Mouse (Mus musculus) liver, embryonic 12.5 days (tissue): Measurements from ENCODE around the gene Kcnq1. TPM values are rescaled to one million over a fixed set of nuclear protein-coding genes. Genes with fewer than 3 reads are reported as not detected.
A peak's percentile ranks its signal among the peaks of the same experiment; 100 is the strongest.

Experiments used
- ATAC-seq: fragments of 200-750 bp; cut with Nextera tagmentation; 2 replicates; pipeline ENCODE4 v1.8.0; 2017; ENCODE audit warnings: moderate number of reproducible peaks, mild to moderate bottlenecking, moderate library complexity
- H3K27ac ChIP-seq: fragments of 300-500 bp; sonication (generic); 2 replicates; pipeline ENCODE4 v1.5.1; 2016; ENCODE audit warnings: mild to moderate bottlenecking
- H3K27me3 ChIP-seq: fragments of 300-500 bp; sonication (generic); replicated peaks from 2 replicates; pipeline ENCODE4 v1.6.1; 2016; ENCODE audit warnings: mild to moderate bottlenecking, moderate library complexity
- H3K36me3 ChIP-seq: fragments of 300-500 bp; sonication (generic); 2 replicates; pipeline ENCODE4 v1.6.1; 2016; ENCODE audit warnings: mild to moderate bottlenecking, moderate library complexity
- H3K4me1 ChIP-seq: fragments of 300-500 bp; sonication (generic); 2 replicates; pipeline ENCODE4 v1.6.1; 2016
- H3K4me2 ChIP-seq: fragments of 300-500 bp; sonication (generic); 2 replicates; pipeline ENCODE4 v1.6.1; 2016; ENCODE audit warnings: mild to moderate bottlenecking, moderate library complexity
- H3K4me3 ChIP-seq: fragments of 300-500 bp; sonication (generic); 2 replicates; pipeline ENCODE4 v1.5.1; 2016; ENCODE audit warnings: mild to moderate bottlenecking, moderate library complexity
- H3K9ac ChIP-seq: fragments of 300-500 bp; sonication (generic); 2 replicates; pipeline ENCODE4 v1.6.1; 2016; ENCODE audit warnings: mild to moderate bottlenecking, moderate library complexity
- H3K9me3 ChIP-seq: fragments of 300-500 bp; sonication (generic); replicated peaks from 2 replicates; pipeline ENCODE4 v1.6.1; 2016; ENCODE audit warnings: mild to moderate bottlenecking, moderate library complexity
- WGBS: fragments of 180-500 bp; shearing (Covaris S2); methylation state at CpG from one replicate; pipeline ENCODE4 v1.1.7; 2016; ENCODE audit not compliant: insufficient replicate concordance; 5-methylcytosine and 5-hydroxymethylcytosine counted together
- polyA plus RNA-seq: library from polyadenylated mRNA; unstranded; fragments of >200 nt; fragmentation: Nextera tagmentation; extraction: Ambion mirVana; gene quantifications from 2 replicates; pipeline ENCODE4 v1.2.1, GENCODE M21; 2016

Gene Kcnq1
- polyA plus RNA-seq, 1 experiment from 2014 or later, result 0.21 TPM

DNA sequence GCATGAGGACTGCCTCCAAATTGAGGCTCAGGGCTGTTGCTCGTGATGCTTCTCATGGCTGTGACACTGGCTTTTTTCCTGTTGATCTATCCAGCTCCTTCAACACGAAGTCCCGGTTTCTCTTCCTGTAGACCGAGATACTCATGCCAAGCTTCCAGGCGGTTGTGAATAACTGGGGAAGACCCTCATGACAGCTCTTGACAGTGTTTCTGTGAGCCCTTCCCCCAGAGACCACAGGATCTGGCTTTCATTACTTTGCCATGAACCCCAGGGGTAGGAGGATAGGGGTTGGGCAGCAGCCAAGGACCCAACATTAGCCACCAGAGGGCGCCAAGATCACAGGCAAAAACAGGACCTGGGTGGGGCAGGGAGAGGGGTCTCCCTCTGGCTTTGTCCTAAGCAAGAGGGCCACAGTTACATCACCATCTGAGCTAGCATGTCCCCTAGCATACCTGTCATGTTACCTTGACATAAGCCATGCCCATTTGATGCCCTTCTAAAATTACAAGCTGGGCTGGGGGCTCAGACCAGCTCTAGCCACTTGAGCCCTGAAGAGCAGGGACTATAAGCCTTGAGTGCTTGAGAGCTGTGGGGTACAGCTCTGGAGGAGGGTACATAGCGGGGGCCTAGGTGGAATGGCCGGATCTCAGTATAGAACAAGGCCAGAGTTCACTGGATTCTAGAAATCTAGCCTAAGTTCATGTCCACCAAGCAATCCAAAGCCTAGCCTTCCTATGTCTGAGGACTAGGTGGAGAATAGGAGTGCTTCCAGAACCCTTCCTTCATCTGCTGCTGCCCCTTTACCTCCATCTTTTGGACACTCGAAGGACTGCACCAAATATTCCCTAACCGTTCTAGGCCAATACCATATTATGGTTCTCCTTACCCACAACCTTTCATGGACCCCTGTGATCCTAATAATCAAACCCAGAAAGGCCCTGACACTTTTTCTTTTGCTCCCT, 11.3 kb upstream of the Kcnq1 start, which contains the start of gene Trpm5:
TSS of gene Trpm5 (minus strand) at position 51 of the 962 bp plus-strand sequence.
- no peak for ATAC-seq
- Histone ChIP-seq H3K27ac (no peak within 1 kb of the TSS), H3K4me2 (no peak within 1 kb of the TSS), H3K4me1 (no peaks in the 10 kb centered on the region), H3K9me3 (no peaks in the 10 kb centered on the region), H3K27me3 (peaks cover 60% of the 10 kb centered on the region), H3K9ac (no peak within 1 kb of the TSS), H3K4me3 (no peak within 1 kb of the TSS), H3K36me3 (no peaks in the 10 kb centered on the region)
- WGBS, result 41% methylated on average over 10 of the region's 10 CpGs

DNA sequence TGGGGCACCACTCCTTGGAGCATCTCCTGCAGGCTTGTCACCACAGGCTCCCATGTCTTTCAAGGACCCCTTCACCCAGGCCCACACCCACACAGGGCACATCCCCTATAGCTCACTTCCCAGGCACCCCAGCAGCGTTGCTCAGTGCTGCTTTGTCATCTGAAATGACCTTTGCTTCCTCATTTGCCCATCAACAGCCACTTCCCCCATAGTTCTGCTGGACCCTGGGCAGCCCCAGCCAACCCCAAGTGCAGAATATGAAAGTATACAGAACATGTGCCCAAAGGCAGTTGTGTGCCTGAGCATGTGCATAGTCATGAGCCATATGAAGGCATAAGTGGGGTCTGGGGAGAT, 10.6 kb upstream of the Kcnq1 start:
- 33% methylated on average over 1 of the region's 1 CpGs for WGBS
- no peak overlapping the region for H3K4me2 ChIP-seq
- no peak for ATAC-seq
- H3K27ac ChIP-seq, result no peak overlapping the region
- H3K4me3 ChIP-seq, result no peak overlapping the region
- no peaks in the 10 kb centered on the region for H3K9me3 ChIP-seq
- no peak overlapping the region for H3K9ac ChIP-seq
- no peaks in the 10 kb centered on the region for H3K4me1 ChIP-seq
- peaks cover 61% of the 10 kb centered on the region for H3K27me3 ChIP-seq
- no peaks in the 10 kb centered on the region for H3K36me3 ChIP-seq

DNA sequence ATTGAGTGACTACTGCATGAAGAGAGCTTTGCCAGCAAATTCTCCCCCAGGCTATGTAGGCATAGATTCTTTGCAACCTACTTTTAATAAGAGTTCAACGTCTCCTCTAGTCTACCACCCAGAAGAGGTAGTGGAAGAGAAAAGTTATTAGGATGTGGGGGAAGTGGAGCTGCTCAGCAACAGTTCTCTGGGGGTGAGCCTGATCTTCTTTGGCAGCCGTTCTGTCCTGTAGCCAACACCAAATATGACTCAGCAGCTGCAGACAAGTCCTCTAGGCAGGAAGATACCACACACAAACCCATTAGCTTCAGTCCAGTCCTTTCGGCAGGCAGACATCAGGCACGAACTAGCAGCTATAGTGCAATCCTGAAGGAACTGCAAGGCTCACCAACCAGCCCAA, 5.4 kb upstream of the Kcnq1 start:
- H3K36me3 ChIP-seq, result no peaks in the 10 kb centered on the region
- no peaks in the 10 kb centered on the region for H3K9me3 ChIP-seq
- ATAC-seq, result no peak
- H3K4me3 ChIP-seq, result no peak overlapping the region
- H3K27ac ChIP-seq, result no peak overlapping the region
- WGBS, result 45% methylated on average over 4 of the region's 4 CpGs
- H3K4me1 ChIP-seq, result no peaks in the 10 kb centered on the region
- peaks cover 85% of the 10 kb centered on the region for H3K27me3 ChIP-seq
- no peak overlapping the region for H3K9ac ChIP-seq
- H3K4me2 ChIP-seq, result no peak overlapping the region

DNA sequence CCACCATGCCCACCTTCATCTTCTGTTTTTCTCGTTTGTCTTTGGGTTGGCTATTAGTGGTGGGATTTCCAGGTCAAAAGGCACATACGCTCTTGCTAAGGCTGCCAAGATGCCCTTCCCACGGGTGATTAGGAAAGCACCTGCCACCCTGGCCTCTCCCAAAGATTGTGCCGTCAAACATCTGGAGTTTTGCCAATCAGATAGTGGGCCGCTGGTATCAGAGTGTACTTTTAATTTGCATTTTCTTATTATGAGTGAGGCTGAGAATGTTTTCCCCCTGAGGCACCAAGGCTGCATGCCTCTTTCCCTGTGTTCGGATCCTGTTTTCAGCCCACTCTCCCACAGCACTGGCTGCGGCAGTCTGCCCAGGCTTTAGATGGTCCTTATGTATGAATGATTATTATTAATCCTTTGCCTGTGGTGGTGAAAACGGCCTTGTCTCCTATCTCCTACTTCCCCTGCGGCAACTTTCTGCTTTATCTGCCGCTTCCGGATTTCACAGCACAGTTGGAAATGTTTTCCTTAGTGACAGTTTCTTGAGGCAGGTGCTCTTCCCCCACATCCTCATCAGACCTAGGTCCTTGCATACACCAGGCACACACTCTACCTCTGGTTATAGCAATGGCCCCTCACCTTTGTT, 784 bp upstream of the Kcnq1 start:
- no peak overlapping the region for H3K4me2 ChIP-seq
- H3K4me3 ChIP-seq, result no peak overlapping the region
- peaks cover 10% of the 10 kb centered on the region for H3K4me1 ChIP-seq
- no peaks in the 10 kb centered on the region for H3K36me3 ChIP-seq
- 44% methylated on average over 11 of the region's 11 CpGs for WGBS
- no peak overlapping the region for H3K9ac ChIP-seq
- no peaks in the 10 kb centered on the region for H3K9me3 ChIP-seq
- no peak for ATAC-seq
- H3K27me3 ChIP-seq, result peaks cover 95% of the 10 kb centered on the region
- no peak overlapping the region for H3K27ac ChIP-seq

DNA sequence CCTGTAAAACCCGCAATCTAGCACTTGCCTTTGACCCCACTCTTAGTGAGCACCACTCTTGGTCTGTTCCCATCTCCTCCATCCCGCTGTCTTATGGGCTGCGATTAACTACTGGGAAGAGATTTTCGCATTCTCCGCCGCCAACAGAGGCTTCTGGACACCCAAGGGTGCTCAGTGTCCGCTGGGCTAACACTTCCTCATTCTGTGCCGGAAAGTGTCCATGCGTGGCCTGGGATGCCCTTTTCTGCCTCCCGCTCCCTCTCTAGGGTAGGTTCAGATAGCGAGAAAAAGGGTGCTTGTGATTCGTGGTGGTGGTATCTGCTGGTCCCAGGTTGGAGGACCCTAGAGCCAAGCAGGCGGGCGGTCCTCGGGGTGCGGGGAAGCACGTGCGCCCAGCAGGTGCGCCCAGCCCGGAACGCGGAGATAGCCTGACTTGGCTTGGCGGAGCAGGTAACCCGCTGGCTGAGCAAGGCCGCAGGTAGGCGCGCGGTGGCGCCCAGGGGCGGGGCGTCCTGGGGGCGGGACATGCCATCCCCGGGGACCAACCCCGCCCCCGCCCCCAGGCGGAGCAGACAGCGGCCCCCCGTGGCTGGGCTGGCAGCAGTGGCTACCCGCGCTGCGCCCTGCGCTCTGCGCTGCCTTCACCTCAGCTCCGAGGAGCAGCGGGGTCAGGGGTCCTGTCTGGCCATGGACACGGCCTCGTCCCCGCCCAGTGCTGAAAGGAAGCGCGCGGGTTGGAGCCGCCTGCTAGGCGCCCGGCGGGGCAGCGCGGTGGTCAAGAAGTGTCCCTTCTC, 707 bp downstream of the Kcnq1 start:
- peak overlapping the region; percentile 65 for H3K4me2 ChIP-seq
- H3K4me3 ChIP-seq, result peak overlapping the region; percentile 44
- WGBS, result 4% methylated on average over 50 of the region's 57 CpGs
- H3K4me1 ChIP-seq, result peaks cover 21% of the 10 kb centered on the region
- H3K36me3 ChIP-seq, result no peaks in the 10 kb centered on the region
- H3K27ac ChIP-seq, result no peak overlapping the region
- no peaks in the 10 kb centered on the region for H3K9me3 ChIP-seq
- H3K9ac ChIP-seq, result no peak overlapping the region
- peaks cover 84% of the 10 kb centered on the region for H3K27me3 ChIP-seq
- peak; percentile 28 for ATAC-seq

DNA sequence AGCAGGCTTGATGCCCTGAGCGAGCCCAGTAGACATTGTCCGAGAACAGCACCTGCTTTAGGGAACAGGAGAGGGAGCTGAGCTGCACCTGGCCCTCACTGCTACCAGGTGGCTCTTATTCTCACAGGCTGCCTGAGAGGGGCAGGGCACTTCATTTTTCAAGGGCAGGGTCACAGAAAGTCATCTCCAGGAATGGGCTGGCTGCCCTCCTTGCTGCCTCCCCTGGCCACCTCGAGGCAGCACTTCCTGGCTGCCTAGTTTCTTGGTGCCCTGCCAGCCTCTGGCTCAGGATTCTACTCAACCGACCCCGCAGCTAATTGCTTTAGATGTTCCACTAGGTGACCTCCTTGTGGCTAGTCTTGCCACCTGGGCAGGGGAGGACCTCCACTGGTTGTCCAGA, 2.0 kb downstream of the Kcnq1 start:
- no peak for ATAC-seq
- Histone ChIP-seq H3K9ac (no peak overlapping the region), H3K4me3 (no peak overlapping the region), H3K36me3 (no peaks in the 10 kb centered on the region), H3K27ac (no peak overlapping the region), H3K4me1 (peaks cover 21% of the 10 kb centered on the region), H3K9me3 (no peaks in the 10 kb centered on the region), H3K27me3 (peaks cover 71% of the 10 kb centered on the region), H3K4me2 (no peak overlapping the region)
- WGBS, result 44% methylated on average over 5 of the region's 5 CpGs

DNA sequence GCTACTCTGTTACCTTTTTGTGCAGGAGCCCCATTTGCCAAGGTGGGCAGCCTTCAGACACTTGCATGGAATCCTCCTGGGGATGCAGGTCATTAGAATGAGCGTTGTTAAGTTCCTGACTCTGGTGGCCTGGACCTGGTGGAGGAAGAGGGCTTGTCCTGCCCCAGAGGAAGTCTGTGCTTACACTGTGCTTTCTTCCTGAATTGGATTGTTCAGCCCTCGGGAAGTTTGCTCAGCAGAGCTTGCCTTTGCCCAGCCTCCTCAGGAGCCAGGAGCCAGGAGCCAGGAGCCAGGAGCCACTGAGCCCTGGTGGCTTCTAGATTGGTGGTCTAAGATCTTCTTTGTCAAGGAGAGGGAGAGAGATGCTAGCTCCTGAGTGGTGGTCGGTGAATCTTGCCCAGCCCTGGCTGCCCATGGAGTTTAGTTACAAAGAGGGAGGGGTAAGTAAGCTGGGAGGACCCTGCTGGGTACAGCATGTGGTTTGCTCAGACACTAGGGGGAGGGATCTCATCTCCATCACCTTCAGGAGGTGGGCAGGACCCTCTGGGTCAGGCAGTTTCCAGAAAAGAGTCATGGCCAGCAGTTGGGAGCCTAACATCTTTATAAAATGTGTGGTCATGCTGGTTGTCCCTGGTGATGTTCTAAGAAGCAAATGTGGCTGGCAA, 3.0 kb downstream of the Kcnq1 start:
- Histone ChIP-seq H3K4me1 (peaks cover 21% of the 10 kb centered on the region), H3K27me3 (peaks cover 64% of the 10 kb centered on the region), H3K36me3 (no peaks in the 10 kb centered on the region), H3K4me3 (no peak overlapping the region), H3K9ac (no peak overlapping the region), H3K9me3 (no peaks in the 10 kb centered on the region), H3K4me2 (no peak overlapping the region), H3K27ac (no peak overlapping the region)
- ATAC-seq, result no peak
- WGBS, result 12% methylated on average over 3 of the region's 3 CpGs

DNA sequence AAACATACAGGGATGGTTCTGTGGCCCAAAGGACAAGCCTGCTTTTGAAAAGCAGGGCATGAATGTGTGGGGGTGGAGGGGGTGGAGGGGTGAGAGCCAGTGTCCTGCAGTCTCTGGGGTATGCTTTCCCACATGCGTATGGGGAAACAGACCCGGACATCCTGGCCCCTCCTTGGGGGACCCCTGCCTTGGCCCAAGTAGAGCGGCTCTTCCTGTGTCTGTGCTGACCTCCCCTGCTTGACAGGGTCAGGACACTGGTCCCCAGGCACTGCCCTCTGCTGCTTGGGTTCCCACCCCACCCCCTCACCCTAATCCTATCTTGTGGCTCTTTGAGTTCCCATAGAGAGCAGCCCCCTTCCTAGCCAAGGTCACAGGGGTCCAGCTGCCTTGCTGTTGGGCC, 3.5 kb downstream of the Kcnq1 start:
- WGBS, result 35% methylated on average over 3 of the region's 3 CpGs
- peaks cover 58% of the 10 kb centered on the region for H3K27me3 ChIP-seq
- H3K4me1 ChIP-seq, result peaks cover 21% of the 10 kb centered on the region

DNA sequence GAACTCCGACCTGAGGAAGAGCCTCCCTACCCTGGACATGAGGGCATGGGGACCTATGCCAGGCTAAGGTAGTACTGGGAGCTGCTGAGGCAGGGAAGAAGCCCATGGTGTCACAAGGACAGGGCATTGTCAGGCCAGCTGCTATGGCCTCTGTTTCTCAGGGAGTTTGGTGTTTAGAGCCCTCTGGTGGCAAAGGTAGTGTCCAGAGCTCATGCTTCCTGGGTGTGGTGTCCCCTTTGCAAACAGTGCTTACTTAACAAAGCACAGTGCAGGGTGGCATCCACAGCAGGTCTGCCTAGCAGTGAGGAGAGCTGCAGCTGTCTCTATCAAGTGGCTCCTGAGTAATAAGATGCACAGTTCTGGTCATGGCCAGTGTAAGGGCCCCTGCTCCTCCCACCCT, 4.6 kb downstream of the Kcnq1 start:
- Histone ChIP-seq H3K9me3 (no peaks in the 10 kb centered on the region), H3K4me2 (no peak overlapping the region), H3K4me1 (peaks cover 21% of the 10 kb centered on the region), H3K36me3 (no peaks in the 10 kb centered on the region), H3K27me3 (peaks cover 47% of the 10 kb centered on the region), H3K9ac (no peak overlapping the region), H3K4me3 (no peak overlapping the region), H3K27ac (no peak overlapping the region)
- 33% methylated on average over 1 of the region's 1 CpGs for WGBS
- ATAC-seq, result no peak

More for the DNA sequence above, 3.5 kb downstream of the Kcnq1 start:
- Histone ChIP-seq H3K9me3 (no peaks in the 10 kb centered on the region), H3K27ac (no peak overlapping the region), H3K9ac (no peak overlapping the region), H3K36me3 (no peaks in the 10 kb centered on the region), H3K4me2 (no peak overlapping the region), H3K4me3 (no peak overlapping the region)
- no peak for ATAC-seq

DNA sequence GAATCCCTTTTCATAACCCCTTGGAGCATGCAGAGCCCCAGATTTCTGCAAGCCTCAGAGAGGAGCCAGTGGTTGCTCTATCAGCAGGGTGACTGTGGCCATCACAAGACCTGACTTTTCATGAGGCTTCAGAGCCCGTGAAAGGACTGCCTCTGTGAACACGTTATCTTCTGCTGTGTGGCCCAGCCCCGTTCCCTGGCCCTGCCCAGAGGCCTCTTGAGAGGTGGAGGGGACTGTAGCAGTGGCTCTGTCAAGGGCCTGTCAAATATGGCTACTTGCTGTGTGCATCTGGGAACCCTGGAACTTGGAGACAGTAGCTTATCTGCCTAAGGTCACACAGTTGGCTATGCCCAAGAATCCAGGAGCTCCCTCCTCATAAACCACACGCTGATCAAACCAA, 5.6 kb downstream of the Kcnq1 start:
- H3K36me3 ChIP-seq, result no peaks in the 10 kb centered on the region
- no peak overlapping the region for H3K27ac ChIP-seq
- peaks cover 38% of the 10 kb centered on the region for H3K27me3 ChIP-seq
- 0 out of 2 replicates have a peak, but pooled peaks have one; percentile 57 for ATAC-seq
- 27% methylated on average over 4 of the region's 4 CpGs for WGBS
- H3K4me3 ChIP-seq, result no peak overlapping the region
- H3K9me3 ChIP-seq, result no peaks in the 10 kb centered on the region
- H3K4me1 ChIP-seq, result peaks cover 19% of the 10 kb centered on the region
- no peak overlapping the region for H3K4me2 ChIP-seq
- no peak overlapping the region for H3K9ac ChIP-seq

DNA sequence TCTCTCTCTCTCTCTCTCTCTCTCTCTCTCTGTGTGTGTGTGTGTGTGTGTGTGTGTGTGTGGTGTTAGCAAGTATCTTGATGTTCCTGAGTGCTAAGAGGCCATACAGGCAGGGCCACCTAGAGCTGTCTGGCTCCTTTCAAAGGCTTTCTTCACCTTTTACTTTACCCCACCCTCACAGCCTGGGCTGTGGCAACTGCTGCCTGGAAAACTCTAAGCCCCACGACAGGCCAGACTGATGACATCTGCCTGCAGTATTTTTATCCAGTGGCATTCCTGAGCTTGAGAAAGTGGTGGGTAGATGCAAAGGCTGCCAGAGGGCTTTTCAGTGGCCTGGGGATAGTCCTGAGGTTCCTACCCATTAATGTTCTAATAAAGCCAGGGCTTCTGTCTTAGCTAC, 6.2 kb downstream of the Kcnq1 start:
- H3K9me3 ChIP-seq, result no peaks in the 10 kb centered on the region
- H3K9ac ChIP-seq, result no peak overlapping the region
- ATAC-seq, result no peak
- H3K4me3 ChIP-seq, result no peak overlapping the region
- peaks cover 31% of the 10 kb centered on the region for H3K27me3 ChIP-seq
- H3K4me2 ChIP-seq, result no peak overlapping the region
- H3K27ac ChIP-seq, result no peak overlapping the region
- peaks cover 12% of the 10 kb centered on the region; the same call in 1 of the 2 replicates for H3K4me1 ChIP-seq
- WGBS, result 35% methylated on average over 1 of the region's 1 CpGs
- H3K36me3 ChIP-seq, result no peaks in the 10 kb centered on the region
